17 mouse cellular contexts compared by ENCODE assay signal in the genomic region with DNA sequence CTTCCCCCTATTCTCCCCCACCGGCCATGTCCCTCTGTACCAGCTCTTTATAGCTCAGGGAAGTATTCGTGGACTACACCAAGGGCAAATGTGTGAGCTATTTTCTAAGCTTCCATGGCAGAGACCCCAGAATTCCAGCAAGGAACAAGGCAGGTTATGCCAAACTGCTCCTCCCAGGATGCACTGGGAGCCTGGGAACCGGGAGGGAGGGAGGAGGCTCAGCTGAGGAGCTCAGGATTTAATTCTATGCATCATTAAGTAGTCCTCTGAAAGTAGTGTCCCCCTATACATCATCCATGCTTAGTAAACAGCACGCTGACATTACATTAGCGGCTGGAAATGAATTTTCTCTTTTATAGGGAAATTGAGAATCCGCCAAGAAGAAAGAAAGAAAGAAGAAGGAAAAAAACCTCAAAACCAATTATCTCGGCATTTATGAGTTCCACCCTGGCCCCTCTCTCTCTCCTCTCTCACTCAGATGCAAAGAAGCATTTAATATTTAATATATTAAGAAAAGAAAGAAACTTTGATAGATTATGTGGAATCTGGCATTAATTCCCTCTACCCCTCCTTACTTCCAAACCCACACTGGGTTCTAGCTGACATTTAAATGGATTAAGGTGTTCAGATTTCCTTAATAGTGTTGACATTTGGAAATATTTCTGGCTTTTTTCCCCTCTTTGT.
A peak's percentile ranks its signal among the peaks of the same experiment; 100 is the strongest.
DNase-seq lines count a peak whose midpoint lies in the region; ATAC-seq and TF ChIP-seq lines count a peak whose summit lies in the region.
"Had no signal": no experiment of that assay in that cellular context is flagged by ENCODE, and none has a peak within 500 bp of the region (broad histone marks: within the 10 kb centered on the region; RNA-seq: fewer than 3 reads in every experiment).

No protein-coding gene starts in this region.

- no peaks in the 10 kb centered on the region for H3K36me3 ChIP-seq in forebrain, embryonic 14.5 days (ENCODE audit: control insufficient read depth, insufficient read depth, low read length)
- H3K36me3 ChIP-seq in forebrain, embryonic 11.5 days (ENCODE audit: control insufficient read depth, insufficient read depth, low read length), result no peaks in the 10 kb centered on the region
- no peaks in the 10 kb centered on the region for H3K36me3 ChIP-seq in lung, embryonic 14.5 days (ENCODE audit: insufficient read depth)
- no peaks in the 10 kb centered on the region for H3K36me3 ChIP-seq in hindbrain, postnatal 0 days (ENCODE audit: insufficient read depth, low read length)
- no peaks in the 10 kb centered on the region for H3K36me3 ChIP-seq in neural tube, embryonic 14.5 days (ENCODE audit: control insufficient read depth, insufficient read depth, low read length)
- H3K36me3 ChIP-seq: embryonic facial prominence, embryonic 12.5 days; heart, embryonic 10.5 days had no signal

- H3K4me3 ChIP-seq in forebrain, embryonic 14.5 days (ENCODE audit: low read depth, low read length), result no peak overlapping the region
- no peak overlapping the region for H3K4me3 ChIP-seq in forebrain, embryonic 11.5 days (ENCODE audit: low read depth, low read length)
- no peak overlapping the region for H3K4me3 ChIP-seq in lung, embryonic 14.5 days (ENCODE audit: low read depth, low read length)
- H3K4me3 ChIP-seq in lung, adult 2 months (replicated peaks; ENCODE audit: extremely low read depth, low read depth, low read length), result no peak overlapping the region
- no peak overlapping the region for H3K4me3 ChIP-seq in hindbrain, postnatal 0 days (ENCODE audit: low read length)
- H3K4me3 ChIP-seq in neural tube, embryonic 14.5 days (ENCODE audit: low read depth, low read length), result no peak overlapping the region
- H3K4me3 ChIP-seq: embryonic facial prominence, embryonic 12.5 days; heart, embryonic 10.5 days had no signal

- no peaks in the 10 kb centered on the region for H3K9me3 ChIP-seq in forebrain, embryonic 14.5 days (replicated peaks; ENCODE audit: control insufficient read depth, low read length)
- no peaks in the 10 kb centered on the region for H3K9me3 ChIP-seq in forebrain, embryonic 11.5 days (ENCODE audit: control insufficient read depth, low read length)
- H3K9me3 ChIP-seq in lung, embryonic 14.5 days (ENCODE audit: low read depth, low read length), result no peaks in the 10 kb centered on the region
- H3K9me3 ChIP-seq in hindbrain, postnatal 0 days (ENCODE audit: low read length), result no peaks in the 10 kb centered on the region
- no peaks in the 10 kb centered on the region for H3K9me3 ChIP-seq in neural tube, embryonic 14.5 days (ENCODE audit: control insufficient read depth, low read length)
- H3K9me3 ChIP-seq: embryonic facial prominence, embryonic 12.5 days; heart, embryonic 10.5 days had no signal

- DNase-seq in forebrain, embryonic 14.5 days (ENCODE audit: low spot score), result peak; percentile 48
- no peak for DNase-seq in forebrain, embryonic 11.5 days (ENCODE audit: low spot score)
- DNase-seq in lung, embryonic 14.5 days, result peak; percentile 5
- no peak for DNase-seq in lung, adult 2 months
- peak; percentile 61 for DNase-seq in hindbrain, postnatal 0 days (ENCODE audit: low spot score)
- DNase-seq in right cerebral cortex, postnatal 36 days (ENCODE audit: low spot score in 2 of 2), result no peak
- DNase-seq in retina, postnatal 1 day, result no peak
- DNase-seq: adrenal gland, postnatal 36 days; B cell, adult 2 months; heart, postnatal 4 days; kidney, adult 18-20 months; lung, adult 18-20 months had no signal

- H3K4me1 ChIP-seq in forebrain, embryonic 14.5 days (ENCODE audit: control insufficient read depth, insufficient read depth, low read length), result 0 out of 2 replicates have a peak, but pooled peaks cover 3% of the 10 kb centered on the region
- no peaks in the 10 kb centered on the region for H3K4me1 ChIP-seq in forebrain, embryonic 11.5 days (replicated peaks; ENCODE audit: control insufficient read depth, insufficient read depth, low read length)
- H3K4me1 ChIP-seq in lung, embryonic 14.5 days (ENCODE audit: insufficient read depth), result no peaks in the 10 kb centered on the region
- no peaks in the 10 kb centered on the region for H3K4me1 ChIP-seq in lung, adult 2 months (ENCODE audit: control insufficient read depth, insufficient read depth, low read length)
- no peaks in the 10 kb centered on the region; the same call in 1 of the 2 replicates for H3K4me1 ChIP-seq in hindbrain, postnatal 0 days (ENCODE audit: insufficient read depth, low read length)
- H3K4me1 ChIP-seq in neural tube, embryonic 14.5 days (ENCODE audit: control insufficient read depth, insufficient read depth, low read length), result peaks cover 6% of the 10 kb centered on the region; the same call in 1 of the 2 replicates
- H3K4me1 ChIP-seq: embryonic facial prominence, embryonic 12.5 days; heart, embryonic 10.5 days had no signal

- 35% methylated on average over 7 of the region's 7 CpGs for whole genome bisulfite sequencing in forebrain, embryonic 14.5 days
- whole genome bisulfite sequencing in forebrain, embryonic 11.5 days, result 55% methylated on average over 7 of the region's 7 CpGs
- WGBS in lung, embryonic 14.5 days, result 50% methylated on average over 7 of the region's 7 CpGs
- WGBS in lung, adult 2 months, result 53% methylated on average over 7 of the region's 7 CpGs
- WGBS in hindbrain, postnatal 0 days, result 32% methylated on average over 7 of the region's 7 CpGs
- WGBS in neural tube, embryonic 14.5 days, result 35% methylated on average over 7 of the region's 7 CpGs

- TF ChIP-seq POLR2A in lung, adult 2 months (IDR thresholded peaks at IDR 0.05; ENCODE audit: borderline replicate concordance, extremely low read depth, low read depth, low read length), result no peak

- no peak overlapping the region for H3K27ac ChIP-seq in forebrain, embryonic 14.5 days (ENCODE audit: low read depth, low read length)
- H3K27ac ChIP-seq in forebrain, embryonic 11.5 days (ENCODE audit: low read depth, low read length), result no peak overlapping the region
- H3K27ac ChIP-seq in lung, embryonic 14.5 days (ENCODE audit: low read depth), result no peak overlapping the region
- peak overlapping the region; percentile 49; the same call in 1 of the 2 replicates for H3K27ac ChIP-seq in hindbrain, postnatal 0 days
- H3K27ac ChIP-seq in neural tube, embryonic 14.5 days (ENCODE audit: low read depth, low read length), result peak overlapping the region; percentile 72; the same call in 1 of the 2 replicates
- H3K27ac ChIP-seq: embryonic facial prominence, embryonic 12.5 days; heart, embryonic 10.5 days; macrophage had no signal

- H3K4me2 ChIP-seq in forebrain, embryonic 14.5 days (ENCODE audit: low read length), result no peak overlapping the region; the same call in 1 of the 2 replicates
- no peak overlapping the region for H3K4me2 ChIP-seq in forebrain, embryonic 11.5 days (ENCODE audit: low read depth, low read length, severe bottlenecking)
- no peak overlapping the region for H3K4me2 ChIP-seq in lung, embryonic 14.5 days
- H3K4me2 ChIP-seq in hindbrain, postnatal 0 days (ENCODE audit: low read depth, low read length), result 0 out of 2 replicates have a peak overlapping the region, but pooled peaks have one; percentile 21
- no peak overlapping the region for H3K4me2 ChIP-seq in neural tube, embryonic 14.5 days (ENCODE audit: low read depth, low read length)
- H3K4me2 ChIP-seq: embryonic facial prominence, embryonic 12.5 days had no signal

- ATAC-seq in forebrain, embryonic 14.5 days, result peak; percentile 32; the same call in 1 of the 2 replicates
- no peak for ATAC-seq in forebrain, embryonic 11.5 days (replicated peaks; ENCODE audit: low FRiP score)
- no peak for ATAC-seq in lung, embryonic 14.5 days (ENCODE audit: insufficient read depth)
- ATAC-seq in hindbrain, postnatal 0 days, result peak; percentile 83; the same call in 1 of the 2 replicates
- peak; percentile 94 for ATAC-seq in neural tube, embryonic 14.5 days (ENCODE audit: low read depth)
- ATAC-seq: Patski had no signal

- H3K9ac ChIP-seq in forebrain, embryonic 14.5 days (ENCODE audit: low read length), result no peak overlapping the region
- no peak overlapping the region for H3K9ac ChIP-seq in forebrain, embryonic 11.5 days (ENCODE audit: low read length)
- no peak overlapping the region for H3K9ac ChIP-seq in lung, embryonic 14.5 days
- no peak overlapping the region for H3K9ac ChIP-seq in hindbrain, postnatal 0 days (replicated peaks; ENCODE audit: low read length)
- no peak overlapping the region for H3K9ac ChIP-seq in neural tube, embryonic 14.5 days (replicated peaks; ENCODE audit: low read depth, low read length)
- H3K9ac ChIP-seq: embryonic facial prominence, embryonic 12.5 days had no signal

- TF ChIP-seq CTCF in lung, embryonic 14.5 days (IDR thresholded peaks at IDR 0.05; ENCODE audit: low read depth), result no peak
- TF ChIP-seq CTCF in lung, adult 2 months (IDR thresholded peaks at IDR 0.05; ENCODE audit: insufficient read depth, low read length), result no peak
- no peak for TF ChIP-seq CTCF in hindbrain, postnatal 0 days (IDR thresholded peaks at IDR 0.05; ENCODE audit: low read depth)

- H3K27me3 ChIP-seq in forebrain, embryonic 14.5 days (replicated peaks; ENCODE audit: control insufficient read depth, insufficient read depth, low read length), result no peaks in the 10 kb centered on the region
- no peaks in the 10 kb centered on the region for H3K27me3 ChIP-seq in forebrain, embryonic 11.5 days (ENCODE audit: control insufficient read depth, insufficient read depth, low read length)
- H3K27me3 ChIP-seq in lung, embryonic 14.5 days (ENCODE audit: insufficient read depth, low read length), result no peaks in the 10 kb centered on the region
- no peaks in the 10 kb centered on the region for H3K27me3 ChIP-seq in hindbrain, postnatal 0 days (ENCODE audit: insufficient read depth, low read length)
- H3K27me3 ChIP-seq in neural tube, embryonic 14.5 days (ENCODE audit: control insufficient read depth, insufficient read depth, low read length), result no peaks in the 10 kb centered on the region
- H3K27me3 ChIP-seq: embryonic facial prominence, embryonic 12.5 days; Patski had no signal

Comparison
In these comparisons a context has a peak if more than half of its experiments do, and no peak if none do; other contexts are left out.
1. ATAC-seq: peak in forebrain, embryonic 14.5 days (single experiment), hindbrain, postnatal 0 days (single experiment) and neural tube, embryonic 14.5 days (single experiment); none in forebrain, embryonic 11.5 days (single experiment) and lung, embryonic 14.5 days (single experiment).
2. DNase-seq: peak in forebrain, embryonic 14.5 days (single experiment), lung, embryonic 14.5 days (single experiment) and hindbrain, postnatal 0 days (single experiment); none in forebrain, embryonic 11.5 days (single experiment), lung, adult 2 months (single experiment), right cerebral cortex, postnatal 36 days (0 of 2) and retina, postnatal 1 day (single experiment).
3. H3K27ac ChIP-seq: peak in hindbrain, postnatal 0 days (single experiment) and neural tube, embryonic 14.5 days (single experiment); none in forebrain, embryonic 14.5 days (single experiment), forebrain, embryonic 11.5 days (single experiment) and lung, embryonic 14.5 days (single experiment).